Mouse (Mus musculus): ENCODE results near the gene Slc25a22. TPM values are rescaled to one million over a fixed set of nuclear protein-coding genes. Genes with fewer than 3 reads are reported as not detected.
A peak's percentile ranks its signal among the peaks of the same experiment; 100 is the strongest.

The Slc25a22 gene
- polyA plus RNA-seq, 1 experiment: 22.2 TPM

GRCm38 (mm10) chr7:141474160-141474559 lies 36.5 kb upstream of the Slc25a22 start:
- Histone ChIP-seq H3K4me1 (peaks cover 84% of the 10 kb centered on the region), H3K4me3 (replicated peaks) (peak overlapping the region; percentile 97), H3K9me3 (no peaks in the 10 kb centered on the region), H3K36me3 (replicated peaks; ENCODE audit: low read length) (peaks cover 44% of the 10 kb centered on the region), H3K27me3 (replicated peaks) (no peaks in the 10 kb centered on the region)
- TF ChIP-seq FLI1 (IDR thresholded peaks at IDR 0.05; ENCODE audit: low read length): no peak
- no peak for TF ChIP-seq GATA1 (IDR thresholded peaks at IDR 0.05; ENCODE audit: borderline replicate concordance, low read length)

DNA sequence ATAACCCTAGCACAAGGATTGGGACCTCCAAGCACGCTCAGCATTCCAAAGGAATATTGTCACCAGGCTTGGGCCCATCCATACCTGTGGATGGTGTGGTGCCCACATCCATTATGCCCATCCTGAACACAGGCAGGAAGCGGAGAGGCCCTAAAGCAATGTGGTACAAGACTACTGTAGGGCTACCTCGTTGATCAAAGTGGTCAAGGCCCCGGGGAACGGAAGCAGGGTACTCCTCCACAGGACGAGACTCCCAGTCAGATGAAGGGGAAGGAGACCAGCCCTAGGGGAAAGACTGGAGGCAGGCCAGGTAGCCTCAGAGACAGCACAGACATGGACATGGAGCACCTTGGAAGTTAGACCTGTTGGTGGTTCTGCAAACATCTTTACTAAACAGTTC lies 35.1 kb upstream of the Slc25a22 start:
- H3K4me3 ChIP-seq (replicated peaks): peak overlapping the region; percentile 59
- no peaks in the 10 kb centered on the region for H3K9me3 ChIP-seq
- no peaks in the 10 kb centered on the region for H3K27me3 ChIP-seq (replicated peaks)
- TF ChIP-seq GATA1 (IDR thresholded peaks at IDR 0.05; ENCODE audit: borderline replicate concordance, low read length) (no peak), FLI1 (IDR thresholded peaks at IDR 0.05; ENCODE audit: low read length) (no peak)
- peaks cover 44% of the 10 kb centered on the region for H3K36me3 ChIP-seq (replicated peaks; ENCODE audit: low read length)
- H3K4me1 ChIP-seq: peaks cover 87% of the 10 kb centered on the region

- Histone ChIP-seq H3K36me3 (replicated peaks; ENCODE audit: low read length) (peaks cover 44% of the 10 kb centered on the region), H3K27me3 (replicated peaks) (no peaks in the 10 kb centered on the region), H3K9me3 (no peaks in the 10 kb centered on the region), H3K4me3 (replicated peaks) (no peak overlapping the region), H3K4me1 (peaks cover 83% of the 10 kb centered on the region)
- TF ChIP-seq FLI1 (IDR thresholded peaks at IDR 0.05; ENCODE audit: low read length) (no peak), GATA1 (IDR thresholded peaks at IDR 0.05; ENCODE audit: borderline replicate concordance, low read length) (no peak)
Observed at GRCm38 (mm10) chr7:141472226-141472625, 34.5 kb upstream of the Slc25a22 start.

GRCm38 (mm10) chr7:141471236-141471635 lies 33.5 kb upstream of the Slc25a22 start:
- no peak for TF ChIP-seq FLI1 (IDR thresholded peaks at IDR 0.05; ENCODE audit: low read length)
- no peak for TF ChIP-seq GATA1 (IDR thresholded peaks at IDR 0.05; ENCODE audit: borderline replicate concordance, low read length)
- Histone ChIP-seq H3K4me3 (replicated peaks) (peak overlapping the region; percentile 46), H3K9me3 (no peaks in the 10 kb centered on the region), H3K27me3 (replicated peaks) (no peaks in the 10 kb centered on the region), H3K36me3 (replicated peaks; ENCODE audit: low read length) (peaks cover 44% of the 10 kb centered on the region), H3K4me1 (peaks cover 82% of the 10 kb centered on the region)

GRCm38 (mm10) chr7:141470637-141470944 lies 32.9 kb upstream of the Slc25a22 start:
- H3K36me3 ChIP-seq (replicated peaks; ENCODE audit: low read length): peaks cover 44% of the 10 kb centered on the region
- no peaks in the 10 kb centered on the region for H3K27me3 ChIP-seq (replicated peaks)
- H3K4me3 ChIP-seq (replicated peaks): peak overlapping the region; percentile 99
- TF ChIP-seq GATA1 (IDR thresholded peaks at IDR 0.05; ENCODE audit: borderline replicate concordance, low read length) (no peak), FLI1 (IDR thresholded peaks at IDR 0.05; ENCODE audit: low read length) (no peak)
- peaks cover 82% of the 10 kb centered on the region for H3K4me1 ChIP-seq
- no peaks in the 10 kb centered on the region for H3K9me3 ChIP-seq

DNA sequence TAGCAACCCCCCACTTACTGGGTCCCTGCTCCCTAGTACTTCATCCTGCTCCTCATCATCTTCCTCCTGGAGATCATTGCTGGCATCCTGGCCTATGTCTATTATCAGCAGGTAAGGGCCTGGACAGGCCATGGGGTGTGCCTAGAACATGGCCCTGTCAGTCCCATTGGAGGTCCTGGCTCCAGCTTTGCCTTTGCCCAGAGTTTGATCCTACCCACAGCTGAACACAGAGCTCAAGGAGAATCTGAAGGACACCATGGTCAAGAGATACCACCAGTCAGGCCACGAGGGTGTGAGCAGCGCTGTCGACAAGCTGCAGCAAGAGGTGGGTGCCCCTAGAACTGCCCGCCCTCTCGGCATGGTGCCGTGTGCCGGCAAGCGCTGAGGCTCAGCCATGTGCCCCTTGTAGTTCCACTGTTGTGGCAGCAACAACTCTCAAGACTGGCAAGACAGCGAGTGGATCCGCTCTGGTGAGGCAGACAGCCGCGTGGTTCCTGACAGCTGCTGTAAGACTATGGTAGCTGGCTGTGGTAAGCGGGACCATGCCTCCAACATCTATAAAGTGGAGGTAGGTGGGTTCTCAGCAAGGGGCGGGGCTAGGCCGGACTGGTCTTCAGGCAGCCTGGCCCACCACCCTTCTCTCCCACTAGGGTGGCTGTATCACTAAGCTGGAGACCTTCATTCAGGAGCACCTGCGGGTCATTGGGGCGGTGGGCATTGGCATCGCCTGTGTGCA lies 32.4 kb upstream of the Slc25a22 start:
- TF ChIP-seq FLI1 (IDR thresholded peaks at IDR 0.05; ENCODE audit: low read length): no peak
- TF ChIP-seq GATA1 (IDR thresholded peaks at IDR 0.05; ENCODE audit: borderline replicate concordance, low read length): no peak
- peak overlapping the region; percentile 99 for H3K4me3 ChIP-seq (replicated peaks)
- peaks cover 85% of the 10 kb centered on the region for H3K4me1 ChIP-seq

GRCm38 (mm10) chr7:141469352-141469751 lies 31.7 kb upstream of the Slc25a22 start:
- Histone ChIP-seq H3K4me3 (replicated peaks) (peak overlapping the region; percentile 99), H3K36me3 (replicated peaks; ENCODE audit: low read length) (peaks cover 50% of the 10 kb centered on the region), H3K27me3 (replicated peaks) (no peaks in the 10 kb centered on the region), H3K4me1 (peaks cover 92% of the 10 kb centered on the region), H3K9me3 (no peaks in the 10 kb centered on the region)
- no peak for TF ChIP-seq GATA1 (IDR thresholded peaks at IDR 0.05; ENCODE audit: borderline replicate concordance, low read length)

More for the DNA sequence above, 32.4 kb upstream of the Slc25a22 start:
- Histone ChIP-seq H3K27me3 (replicated peaks) (no peaks in the 10 kb centered on the region), H3K36me3 (replicated peaks; ENCODE audit: low read length) (peaks cover 45% of the 10 kb centered on the region), H3K9me3 (no peaks in the 10 kb centered on the region)

DNA sequence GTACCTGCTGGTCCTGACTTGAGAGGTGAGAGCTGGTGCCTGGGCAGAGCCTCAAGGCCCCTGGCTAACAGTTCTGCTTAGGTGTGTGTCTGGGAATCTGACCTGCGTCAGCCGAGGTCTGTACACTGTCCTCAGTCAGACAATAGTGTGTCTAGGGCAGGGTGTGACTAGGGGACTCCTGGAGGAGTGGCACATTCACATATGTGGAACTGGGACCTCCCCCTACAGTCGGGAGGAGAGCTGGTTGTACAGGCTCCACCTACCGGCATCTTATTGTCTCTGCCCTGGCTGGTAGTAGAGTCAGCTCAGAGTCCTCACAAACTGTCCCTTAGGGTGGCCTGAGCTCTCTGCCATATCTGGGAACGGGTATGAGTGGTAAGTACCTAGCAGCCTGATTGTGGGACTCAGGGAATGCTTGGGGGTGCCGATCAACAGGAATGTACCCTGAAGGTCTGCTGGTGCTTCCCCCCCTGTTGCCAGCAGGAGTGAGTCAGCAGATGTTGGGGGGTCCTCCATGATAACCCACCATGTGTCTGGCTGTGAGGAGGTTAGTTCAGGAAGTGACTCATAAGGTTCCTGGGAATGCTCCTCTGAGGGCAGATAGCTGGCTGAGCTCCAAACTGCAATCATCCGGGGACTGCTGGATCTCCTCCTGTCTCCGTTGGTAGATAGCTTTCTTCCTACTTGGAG lies 31.0 kb upstream of the Slc25a22 start:
- H3K4me3 ChIP-seq (replicated peaks): peak overlapping the region; percentile 99
- H3K9me3 ChIP-seq: no peaks in the 10 kb centered on the region
- no peaks in the 10 kb centered on the region for H3K27me3 ChIP-seq (replicated peaks)
- H3K36me3 ChIP-seq (replicated peaks; ENCODE audit: low read length): peaks cover 57% of the 10 kb centered on the region
- TF ChIP-seq FLI1 (IDR thresholded peaks at IDR 0.05; ENCODE audit: low read length): no peak
- no peak for TF ChIP-seq GATA1 (IDR thresholded peaks at IDR 0.05; ENCODE audit: borderline replicate concordance, low read length)
- H3K4me1 ChIP-seq: peaks cover 92% of the 10 kb centered on the region

DNA sequence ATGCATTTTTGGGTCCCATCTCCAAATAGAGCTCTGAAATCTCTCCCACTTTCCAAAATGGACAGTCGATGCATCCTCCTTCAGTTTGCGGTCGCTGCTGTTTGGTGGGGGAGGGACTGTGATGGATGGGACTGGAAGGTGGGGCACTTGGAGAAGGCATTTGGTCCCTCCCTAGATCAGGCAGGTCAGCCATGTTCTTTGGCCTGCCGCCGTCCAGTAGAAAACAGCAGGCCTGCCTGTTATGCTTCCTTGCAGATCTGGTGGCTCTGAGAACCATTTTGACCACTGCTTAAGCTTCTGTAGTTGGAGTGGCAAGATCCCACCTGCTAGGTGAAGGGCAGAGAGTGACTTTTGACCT lies 30.5 kb upstream of the Slc25a22 start:
- peaks cover 92% of the 10 kb centered on the region for H3K4me1 ChIP-seq
- no peaks in the 10 kb centered on the region for H3K9me3 ChIP-seq
- peaks cover 3% of the 10 kb centered on the region for H3K27me3 ChIP-seq (replicated peaks)
- H3K36me3 ChIP-seq (replicated peaks; ENCODE audit: low read length): peaks cover 57% of the 10 kb centered on the region
- peak overlapping the region; percentile 99 for H3K4me3 ChIP-seq (replicated peaks)
- no peak for TF ChIP-seq FLI1 (IDR thresholded peaks at IDR 0.05; ENCODE audit: low read length)
- no peak for TF ChIP-seq GATA1 (IDR thresholded peaks at IDR 0.05; ENCODE audit: borderline replicate concordance, low read length)

DNA sequence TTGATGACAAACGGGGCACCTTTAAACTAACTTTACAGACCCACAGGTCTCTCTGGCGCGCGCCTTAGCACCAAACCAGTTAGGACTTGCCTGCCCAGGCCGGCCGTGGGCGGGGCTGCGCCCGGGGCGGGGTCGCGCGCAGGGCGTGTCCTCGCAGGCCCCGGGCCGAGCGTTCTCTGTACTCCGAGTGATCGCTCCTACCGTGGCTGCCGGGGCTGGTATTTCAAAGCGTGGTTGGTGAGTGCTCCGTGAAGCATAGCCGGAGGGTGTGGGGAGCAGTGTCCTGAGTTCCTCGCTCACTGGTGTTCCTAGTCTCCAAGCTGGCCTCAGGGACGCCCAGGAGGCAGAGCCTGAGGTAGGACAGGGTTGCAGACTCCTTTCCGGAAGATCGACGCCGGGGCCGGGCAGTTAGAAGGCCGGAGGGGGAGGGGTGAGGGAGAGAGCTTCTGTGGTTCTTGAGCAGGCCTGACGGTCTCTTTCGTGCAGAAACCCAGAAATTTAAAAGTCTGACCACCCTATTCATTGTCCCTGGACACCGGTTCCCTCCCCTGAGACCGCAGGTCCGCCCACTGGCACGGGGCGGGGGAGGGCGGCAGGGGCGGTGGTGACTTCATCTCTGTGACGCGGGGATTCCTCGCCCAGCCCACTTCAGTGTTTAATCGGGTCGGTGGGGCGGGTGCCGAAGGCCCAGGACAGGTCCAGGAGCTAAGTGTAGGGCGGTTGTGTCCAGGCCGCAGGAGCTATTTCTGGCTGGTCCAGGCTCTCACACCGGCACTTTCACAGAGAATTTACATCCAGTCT lies 29.7 kb upstream of the Slc25a22 start, which contains the start of gene Cd151:
Cd151 (plus strand) TSS at position 163 of the 801 bp plus-strand sequence.
- Histone ChIP-seq H3K4me1 (peaks cover 92% of the 10 kb centered on the region), H3K36me3 (replicated peaks; ENCODE audit: low read length) (peaks cover 51% of the 10 kb centered on the region), H3K27me3 (replicated peaks) (peaks cover 5% of the 10 kb centered on the region), H3K4me3 (replicated peaks) (peak within 1 kb of the TSS; percentile 99), H3K9me3 (no peaks in the 10 kb centered on the region)
- TF ChIP-seq FLI1 (IDR thresholded peaks at IDR 0.05; ENCODE audit: low read length) (no peak), GATA1 (IDR thresholded peaks at IDR 0.05; ENCODE audit: borderline replicate concordance, low read length) (no peak)

All from megakaryocyte, embryonic 14.5 days (primary cell).